Mouse (Mus musculus): ENCODE measurements around the gene Serping1.

The Serping1 gene

GRCm38 (mm10) chr2:84783315-84783714, 8.1 kb upstream of the Serping1 start:
- DNase-seq (ENCODE audit: low read depth, low spot score): no peak

DNA sequence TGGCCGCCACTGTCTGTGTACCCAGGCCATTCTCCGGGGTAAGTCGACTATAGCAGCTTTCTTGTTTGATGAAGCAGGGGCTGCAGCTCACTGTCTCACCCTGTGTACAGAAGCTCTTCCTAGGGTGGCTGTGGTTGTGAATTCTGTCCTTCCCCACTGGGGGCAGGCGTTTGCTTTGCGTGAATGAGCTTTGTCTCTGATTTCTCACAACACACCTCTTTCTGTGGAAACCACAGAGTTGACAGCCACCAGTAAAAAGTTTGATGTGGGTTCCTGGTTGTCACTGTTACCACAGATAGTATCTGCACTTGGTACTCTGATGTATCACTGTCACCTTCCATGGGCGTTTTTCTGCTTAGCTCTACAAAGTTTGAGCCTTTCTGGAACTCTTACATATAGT, 4.0 kb upstream of the Serping1 start:
- no peak for DNase-seq (ENCODE audit: low read depth, low spot score)

GRCm38 (mm10) chr2:84777706-84778105, 2.5 kb upstream of the Serping1 start:
- DNase-seq (ENCODE audit: low read depth, low spot score): no peak

GRCm38 (mm10) chr2:84775665-84776064, 421 bp upstream of the Serping1 start:
- no peak for DNase-seq (ENCODE audit: low read depth, low spot score)

GRCm38 (mm10) chr2:84774751-84775150, 493 bp downstream of the Serping1 start:
- peak; percentile 68 for DNase-seq (ENCODE audit: low read depth, low spot score)

DNA sequence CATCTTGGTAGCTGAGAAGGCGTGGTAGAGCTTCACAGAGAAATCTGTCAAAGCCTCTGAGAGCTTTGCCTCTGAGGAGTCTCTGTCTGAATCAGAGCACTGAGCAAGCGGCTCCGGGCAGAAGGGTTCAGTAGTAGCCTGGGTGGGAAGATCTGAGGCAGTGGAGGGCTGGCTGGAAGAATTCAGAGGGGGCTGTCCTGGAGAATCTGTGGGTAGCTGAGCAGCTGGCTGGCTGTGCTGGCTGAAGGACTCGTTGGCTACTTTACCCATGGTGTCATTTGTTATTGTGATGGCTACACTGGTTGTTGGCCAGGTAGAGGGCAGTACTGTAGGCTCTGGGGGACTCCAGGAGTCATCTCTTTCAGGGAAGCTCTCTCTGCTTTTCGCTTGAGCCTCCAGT, 2.0 kb downstream of the Serping1 start:
- no peak for DNase-seq (ENCODE audit: low read depth, low spot score)

DNA sequence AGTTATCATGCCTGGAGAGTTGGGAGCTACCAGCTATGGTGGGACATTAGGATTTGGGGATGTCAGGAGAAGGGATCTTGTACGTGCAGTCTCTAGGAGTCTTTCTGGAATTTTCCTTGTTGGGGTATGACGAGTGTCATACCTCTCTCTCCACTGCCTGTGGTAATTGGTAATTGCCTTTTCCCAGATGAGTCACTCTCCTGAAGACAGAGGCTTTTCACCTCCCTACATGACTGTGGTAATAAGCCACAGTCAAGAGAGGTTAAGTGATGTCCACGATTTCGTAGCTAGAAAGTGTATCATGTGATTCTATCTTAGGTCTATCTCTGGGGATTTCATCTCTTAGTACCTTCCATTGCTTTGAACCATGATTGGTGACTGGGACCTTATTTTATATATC, 2.8 kb downstream of the Serping1 start:
- DNase-seq (ENCODE audit: low read depth, low spot score): no peak

GRCm38 (mm10) chr2:84770501-84770900, 4.7 kb downstream of the Serping1 start:
- no peak for DNase-seq (ENCODE audit: low read depth, low spot score)

- DNase-seq (ENCODE audit: low read depth, low spot score): no peak
Observed at GRCm38 (mm10) chr2:84762818-84763217, 12.4 kb downstream of the Serping1 start.

DNA sequence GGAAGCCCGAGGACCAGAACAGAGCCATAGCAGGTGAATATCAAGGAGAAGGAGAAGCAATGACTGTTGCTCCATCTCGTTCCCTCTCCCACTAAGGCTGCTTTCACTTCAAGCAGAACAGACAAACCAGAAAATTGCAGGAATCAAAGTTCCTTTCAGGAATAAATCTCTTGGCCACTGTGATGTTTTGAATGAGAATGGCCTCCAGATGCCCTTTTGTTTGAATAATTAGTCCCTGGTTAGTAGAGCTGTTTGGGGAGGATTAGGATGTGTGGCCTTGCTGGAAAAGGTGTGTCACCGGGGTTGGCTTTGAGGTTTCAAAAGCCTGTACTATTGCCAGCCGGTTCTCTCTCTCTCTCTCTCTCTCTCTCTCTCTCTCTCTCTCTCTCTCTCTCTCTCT, 12.9 kb downstream of the Serping1 start:
- no peak for DNase-seq (ENCODE audit: low read depth, low spot score)

DNA sequence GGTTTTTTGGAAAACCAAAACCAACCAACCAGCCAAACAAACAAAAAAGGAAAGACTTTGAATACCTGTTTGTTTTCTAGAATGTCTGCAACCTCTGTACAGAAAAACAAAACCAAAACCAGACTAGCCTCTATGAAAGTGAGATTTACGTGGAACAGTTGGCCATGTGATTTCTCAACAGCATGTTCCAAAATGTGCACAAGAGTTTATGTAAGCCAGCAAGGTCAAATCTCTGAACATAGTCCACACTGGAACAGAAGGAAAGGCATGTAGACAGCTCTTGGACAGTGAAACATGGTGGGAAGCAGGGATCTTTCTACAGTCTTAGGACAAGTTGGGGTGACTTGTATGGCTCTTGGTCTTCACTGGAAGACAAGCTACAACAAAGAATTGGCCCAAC, 13.4 kb downstream of the Serping1 start:
- DNase-seq (ENCODE audit: low read depth, low spot score): no peak

GRCm38 (mm10) chr2:84761309-84761708, 13.9 kb downstream of the Serping1 start:
- DNase-seq (ENCODE audit: low read depth, low spot score): no peak

DNA sequence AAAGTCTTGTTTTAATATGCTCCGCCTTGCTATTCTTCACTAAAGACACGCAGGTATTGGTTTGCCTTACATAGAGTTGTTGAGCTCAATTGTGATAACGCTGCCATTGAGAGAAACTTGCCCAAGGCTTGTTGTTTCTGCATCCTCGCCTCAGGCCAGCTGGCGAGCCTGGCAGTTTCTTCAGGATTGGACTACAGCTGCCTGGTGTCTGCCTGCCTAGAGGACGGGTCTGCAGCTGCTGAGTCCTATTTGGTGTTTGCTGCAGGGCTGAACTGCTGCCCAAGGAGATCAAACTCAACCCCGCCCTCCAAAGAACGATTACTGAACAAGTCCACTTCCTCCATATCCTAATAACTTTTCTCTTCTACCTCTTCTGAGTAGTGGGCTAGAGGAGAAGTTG, 14.5 kb downstream of the Serping1 start:
- no peak for DNase-seq (ENCODE audit: low read depth, low spot score)

GRCm38 (mm10) chr2:84758542-84759127, 16.6 kb downstream of the Serping1 start:
- peak; percentile 69 for DNase-seq (ENCODE audit: low read depth, low spot score)

DNA sequence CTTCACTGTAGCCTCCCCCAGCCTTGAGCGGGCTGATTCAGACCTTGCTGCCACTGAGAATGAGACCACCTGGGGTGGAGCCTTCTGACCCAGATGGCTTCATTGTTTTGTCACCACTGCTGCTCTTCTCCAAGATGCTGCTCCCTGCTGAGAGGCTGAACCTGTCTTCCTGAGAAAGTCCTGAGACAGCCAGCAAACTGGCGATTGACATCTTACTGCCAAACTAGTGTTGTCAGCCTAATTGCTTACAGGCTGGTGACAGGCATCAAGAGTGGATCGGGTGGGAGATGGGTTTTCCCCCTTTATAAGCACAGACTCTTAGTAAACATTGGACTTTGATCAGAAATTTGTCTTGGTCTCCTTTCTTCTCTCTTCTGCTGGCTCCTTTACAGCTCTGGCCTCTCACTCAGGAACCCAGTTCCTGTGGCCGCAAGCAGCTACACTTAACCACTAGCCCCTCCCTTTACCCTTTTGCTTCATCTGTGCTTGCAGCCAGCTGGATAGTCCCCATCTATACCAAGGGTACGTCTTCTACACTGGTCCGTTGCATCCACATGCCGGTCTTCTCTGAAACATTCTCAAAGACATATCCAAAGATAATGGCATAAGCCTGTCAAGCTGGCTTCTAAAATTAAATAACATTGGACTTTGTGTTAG, 18.1 kb downstream of the Serping1 start:
- DNase-seq (ENCODE audit: low read depth, low spot score): no peak

DNA sequence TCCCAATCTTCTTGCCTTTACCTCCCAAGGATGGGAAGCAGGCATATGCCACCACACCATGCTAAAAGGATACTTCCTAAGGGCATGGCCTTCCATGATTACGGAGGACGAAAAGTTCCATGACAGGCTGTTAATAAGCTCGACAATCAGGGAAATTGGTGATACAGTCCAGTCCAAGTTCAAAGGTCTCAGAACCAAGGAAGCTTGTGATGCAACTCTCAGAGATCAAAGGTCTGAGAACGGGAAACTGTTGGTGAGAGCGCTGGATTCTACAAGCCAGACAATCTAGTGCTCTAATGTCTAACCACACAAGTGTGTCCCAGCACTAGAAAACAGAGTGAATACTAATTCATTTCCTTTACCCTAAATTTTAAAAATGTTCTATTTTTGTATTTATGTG, 19.0 kb downstream of the Serping1 start:
- no peak for DNase-seq (ENCODE audit: low read depth, low spot score)

DNA sequence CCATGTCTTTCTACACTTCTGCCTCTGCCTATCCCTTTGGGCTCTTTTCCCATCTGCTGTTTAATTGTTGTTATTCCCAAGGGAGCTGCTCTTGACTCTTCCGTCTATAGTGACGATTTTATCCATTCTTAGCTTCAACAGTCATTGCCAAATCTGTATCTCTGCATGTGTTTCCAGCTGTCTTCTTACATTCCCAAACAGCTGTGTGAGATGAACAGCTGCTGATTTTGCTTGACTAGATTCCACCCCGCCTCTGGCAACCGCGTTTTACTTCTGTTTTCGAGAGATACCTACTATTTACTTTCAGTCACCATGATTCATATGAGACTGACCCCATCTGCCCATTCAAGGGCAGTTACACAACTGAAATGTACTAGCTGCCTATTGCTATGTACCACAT, 25.1 kb downstream of the Serping1 start:
- no peak for DNase-seq (ENCODE audit: low read depth, low spot score)

DNA sequence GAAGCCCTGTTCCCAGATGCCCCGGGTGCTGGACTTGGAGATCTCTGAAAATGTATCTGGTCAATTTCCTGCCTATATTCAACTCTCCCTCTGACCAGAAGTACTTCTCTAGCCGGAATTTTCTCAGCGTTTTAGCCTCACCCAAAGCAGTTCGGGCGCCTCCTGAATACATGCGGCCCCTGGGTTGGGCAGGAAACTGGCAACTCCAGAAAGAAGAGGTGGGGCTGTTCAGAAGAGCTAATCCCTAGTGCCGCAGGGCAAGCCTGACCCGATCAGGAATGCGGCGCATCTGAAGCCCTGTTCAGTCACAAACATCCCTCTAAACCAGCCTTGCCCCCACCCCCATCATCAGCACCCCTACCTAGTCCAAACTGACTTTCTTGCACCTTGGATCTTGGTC, 31.1 kb downstream of the Serping1 start:
- peak; percentile 65 for DNase-seq (ENCODE audit: low read depth, low spot score)

- peak; percentile 96 for DNase-seq (ENCODE audit: low read depth, low spot score)
Observed at GRCm38 (mm10) chr2:84743561-84743960, 31.7 kb downstream of the Serping1 start, which contains the start of gene Gm19426. TSS of gene Gm19426 (minus strand) at chr2:84743655.

- DNase-seq (ENCODE audit: low read depth, low spot score): peak; percentile 97
Observed at GRCm38 (mm10) chr2:84742451-84743283, 32.6 kb downstream of the Serping1 start.

GRCm38 (mm10) chr2:84741841-84742450, 33.3 kb downstream of the Serping1 start:
- no peak for DNase-seq (ENCODE audit: low read depth, low spot score)

- no peak for DNase-seq (ENCODE audit: low read depth, low spot score)
Observed at GRCm38 (mm10) chr2:84740608-84741333, 34.5 kb downstream of the Serping1 start.

Measured in forelimb bud, embryonic 11.5 days (tissue).